Mouse (Mus musculus) left cerebral cortex, postnatal 25 days (tissue): ENCODE results near the gene Fgf2. TPM values are rescaled to one million over a fixed set of nuclear protein-coding genes. Genes with fewer than 3 reads are reported as not detected.

Source experiments
- DNase-seq, 2 experiments: peaks; one replicate each; pipeline ENCODE4 v3.0.0; 2022; ENCODE audit warnings: low spot score in 2 of 2, mixed read lengths in 1 of 2
- intact Hi-C: fragments of 180-260 bp; cut with DNase I; formaldehyde crosslinking; loops from one replicate; pipeline ENCODE4 v1.15.1; 2025
- total RNA-seq, 2 experiments: library from RNA; stranded (reverse); gene quantifications; 2 replicates each; pipeline ENCODE4 v1.2.3; 2021

Gene Fgf2
- 1 to 10 TPM; 4.1 to 4.9 TPM for total RNA-seq

GRCm38 (mm10) chr3:37348221-37349165 lies at the start of gene Fgf2:
Fgf2 (plus strand) TSS chr3:37348346.
- intact Hi-C loops, result no loop called here
- peak; percentile 28 to 73 for DNase-seq

DNA sequence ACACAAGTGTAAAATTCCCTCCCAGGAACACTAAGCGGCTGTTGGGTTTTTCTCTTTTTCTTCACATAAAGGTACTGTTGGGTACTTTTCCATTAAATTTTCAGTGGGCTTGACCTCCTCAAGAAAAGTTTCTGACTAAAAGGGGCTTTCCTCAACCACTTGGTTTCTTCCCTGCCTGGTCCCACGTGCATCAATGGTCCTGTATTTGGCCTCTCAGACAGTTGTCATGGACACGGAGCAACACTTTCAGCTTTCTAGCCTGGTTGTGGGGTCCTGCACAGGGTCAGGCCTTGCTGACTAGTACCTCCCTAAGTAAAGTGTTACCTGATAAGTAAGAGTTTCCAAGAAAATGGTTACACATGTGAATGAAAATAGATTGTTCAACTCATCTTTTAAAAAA lies 48.7 kb upstream of the Fgf2 start:
- intact Hi-C loops, result no loop called here
- no peak for DNase-seq

GRCm38 (mm10) chr3:37302685-37303084 lies 45.5 kb upstream of the Fgf2 start:
- intact Hi-C loops, result no loop called here
- peak in 1 of 2 experiments; percentile 29 for DNase-seq

DNA sequence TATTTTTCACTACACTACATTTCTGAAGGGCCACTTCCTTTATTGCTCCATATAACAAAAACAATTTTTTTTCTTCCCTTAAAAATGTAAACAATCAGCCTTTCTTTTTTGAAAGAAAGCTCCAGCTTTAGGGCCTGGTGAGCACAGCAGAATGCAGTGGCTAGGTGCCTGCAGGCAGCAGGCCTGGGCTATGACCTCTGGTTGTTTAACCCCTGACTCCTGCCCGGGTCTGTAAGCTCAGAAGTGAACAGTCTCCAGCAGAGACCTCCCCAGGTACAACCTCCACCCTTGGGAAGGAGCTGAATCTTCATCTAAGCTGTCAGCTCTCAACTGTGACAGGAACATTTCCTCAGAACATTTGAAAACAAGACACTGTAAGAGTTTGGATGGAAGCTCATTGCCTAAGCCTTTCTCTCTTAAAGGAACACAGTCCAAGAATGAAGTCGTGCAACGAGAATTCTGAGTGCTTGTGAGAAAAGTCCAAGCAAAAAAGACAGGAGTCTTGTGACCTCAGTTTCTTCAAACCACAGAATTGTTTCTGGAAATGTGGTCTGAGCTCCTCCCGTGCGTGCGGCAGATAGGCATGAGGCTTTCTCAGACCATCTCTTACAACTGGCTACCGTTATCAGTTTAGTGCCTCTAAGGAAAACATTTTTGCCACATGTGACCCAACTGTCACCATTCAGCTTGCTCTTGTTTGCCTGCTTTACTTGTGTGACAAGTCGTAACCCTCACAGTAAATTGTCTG lies 44.6 kb upstream of the Fgf2 start:
- intact Hi-C loops, result no loop called here
- DNase-seq, result no peak

- intact Hi-C loops, result loop anchor here (2.0 kb wide), 2 partner anchors 53 to 107 kb away; partner anchors contain the start of gene Spata5
- DNase-seq, result peak in 1 of 2 experiments; percentile 4
Observed at GRCm38 (mm10) chr3:37311897-37312369, 36.2 kb upstream of the Fgf2 start.

- peak; percentile 97 to 98 for DNase-seq
- intact Hi-C loops, result loop anchor here (2.0 kb wide), 2 partner anchors 54 to 106 kb away; partner anchors contain the start of gene Spata5
Observed at GRCm38 (mm10) chr3:37312370-37312941, 35.7 kb upstream of the Fgf2 start, which contains the start of the genes Bbs12 and Cetn4. Bbs12 (plus strand) TSS chr3:37312554. Cetn4 (minus strand) TSS chr3:37312708.

GRCm38 (mm10) chr3:37313371-37313770 lies 34.8 kb upstream of the Fgf2 start:
- intact Hi-C loops, result loop anchor here (2.0 kb wide), 2 partner anchors 55 to 105 kb away; partner anchors contain the start of gene Spata5
- DNase-seq, result peak; percentile 24 to 88

DNA sequence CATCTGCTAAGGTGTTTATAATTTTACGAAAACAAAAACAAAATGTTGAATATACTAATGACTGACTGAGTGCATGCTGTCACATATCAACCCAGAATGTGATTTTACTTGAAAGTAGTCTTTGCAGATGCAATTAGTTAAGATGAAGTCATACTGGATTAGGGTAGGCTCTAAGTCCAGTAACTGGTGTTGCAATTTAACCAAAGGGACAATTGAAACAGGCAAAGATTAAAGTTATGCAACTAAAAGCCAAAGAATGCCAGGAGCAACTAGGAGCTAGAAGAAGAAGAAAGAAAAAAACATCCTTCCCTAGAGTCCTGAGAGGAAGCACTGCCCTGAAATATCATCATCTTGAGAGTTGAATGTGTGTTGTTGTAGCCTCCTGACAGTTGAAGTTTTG lies 31.9 kb upstream of the Fgf2 start:
- DNase-seq, result no peak
- intact Hi-C loops, result no loop called here

GRCm38 (mm10) chr3:37324310-37324709 lies 23.8 kb upstream of the Fgf2 start:
- intact Hi-C loops, result no loop called here

GRCm38 (mm10) chr3:37325317-37326112 lies 22.6 kb upstream of the Fgf2 start:
- intact Hi-C loops, result no loop called here
- no peak for DNase-seq

More at GRCm38 (mm10) chr3:37324310-37324709, 23.8 kb upstream of the Fgf2 start:
- DNase-seq, result peak in 1 of 2 experiments; percentile 24

DNA sequence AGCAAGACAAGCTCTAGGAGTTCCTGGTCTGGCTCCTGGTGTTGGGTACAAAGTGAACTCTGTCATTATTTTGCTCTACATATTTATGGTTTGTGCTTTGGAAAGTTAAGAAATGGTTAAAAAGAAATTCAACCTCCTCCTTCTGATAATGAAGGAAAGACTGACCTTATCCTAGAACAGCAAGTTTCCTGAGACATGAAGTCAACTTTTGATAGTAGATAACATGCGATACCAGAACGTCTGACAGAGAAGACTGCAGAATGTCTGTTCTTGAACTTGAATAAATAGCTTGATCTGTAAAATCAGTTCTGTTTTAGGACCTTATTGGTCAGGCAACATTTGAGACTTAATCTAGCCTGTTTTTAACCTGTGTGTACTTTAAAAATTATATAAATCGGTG lies 21.5 kb upstream of the Fgf2 start:
- DNase-seq, result no peak
- intact Hi-C loops, result no loop called here

GRCm38 (mm10) chr3:37328489-37328888 lies 19.7 kb upstream of the Fgf2 start:
- intact Hi-C loops, result no loop called here

GRCm38 (mm10) chr3:37329963-37330362 lies 18.2 kb upstream of the Fgf2 start:
- no peak for DNase-seq
- intact Hi-C loops, result no loop called here

More at GRCm38 (mm10) chr3:37328489-37328888, 19.7 kb upstream of the Fgf2 start:
- no peak for DNase-seq

GRCm38 (mm10) chr3:37331999-37332449 lies 16.1 kb upstream of the Fgf2 start:
- DNase-seq, result no peak
- intact Hi-C loops, result no loop called here

DNA sequence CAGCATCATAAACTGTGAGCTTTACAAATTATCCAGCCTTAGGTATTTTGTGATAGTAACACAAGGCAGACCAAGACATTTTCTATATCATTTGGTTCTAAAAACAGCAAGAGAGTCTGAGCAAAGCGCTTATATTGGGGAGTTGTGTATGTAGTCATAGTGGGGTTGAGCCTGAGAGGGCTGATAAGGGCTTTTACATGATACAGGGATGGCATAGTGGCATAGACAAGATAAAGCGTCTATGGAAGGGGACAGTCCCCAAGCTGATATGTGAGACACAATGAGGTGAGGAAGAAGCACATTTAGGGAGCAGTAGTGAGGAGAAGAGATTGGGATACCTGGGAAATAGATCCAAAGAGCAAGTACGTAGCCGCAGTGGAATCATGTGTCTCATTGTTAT lies 14.1 kb upstream of the Fgf2 start:
- intact Hi-C loops, result no loop called here
- no peak for DNase-seq

- DNase-seq, result no peak
- intact Hi-C loops, result loop anchor here (5.0 kb wide), 1 partner anchor 71 kb away; no protein-coding TSS in a partner anchor
Observed at GRCm38 (mm10) chr3:37341110-37341509, 7.0 kb upstream of the Fgf2 start.

GRCm38 (mm10) chr3:37342811-37343210 lies 5.3 kb upstream of the Fgf2 start:
- no peak for DNase-seq
- intact Hi-C loops, result loop anchor here (5.0 kb wide), 1 partner anchor 69 kb away; no protein-coding TSS in a partner anchor

DNA sequence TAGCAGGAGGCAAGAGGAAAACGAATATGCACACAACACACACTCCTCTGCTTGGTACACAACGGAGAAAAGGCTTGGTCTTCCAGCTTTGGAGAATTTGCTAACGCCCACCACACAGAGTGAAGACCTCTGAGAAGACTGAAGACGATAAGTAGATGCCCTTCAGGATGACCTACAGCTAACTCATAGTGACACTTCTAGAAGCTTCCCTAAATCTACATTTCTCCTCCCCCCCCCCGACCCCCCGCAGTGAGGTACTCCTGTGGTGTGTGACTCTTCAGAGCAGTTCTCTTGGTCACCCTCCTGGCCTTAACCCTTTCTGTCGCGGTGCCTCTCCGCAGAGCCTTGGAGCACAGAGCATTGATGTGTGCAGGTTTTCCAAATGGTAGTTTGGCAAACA lies 475 bp upstream of the Fgf2 start:
- no peak for DNase-seq
- intact Hi-C loops, result no loop called here

DNA sequence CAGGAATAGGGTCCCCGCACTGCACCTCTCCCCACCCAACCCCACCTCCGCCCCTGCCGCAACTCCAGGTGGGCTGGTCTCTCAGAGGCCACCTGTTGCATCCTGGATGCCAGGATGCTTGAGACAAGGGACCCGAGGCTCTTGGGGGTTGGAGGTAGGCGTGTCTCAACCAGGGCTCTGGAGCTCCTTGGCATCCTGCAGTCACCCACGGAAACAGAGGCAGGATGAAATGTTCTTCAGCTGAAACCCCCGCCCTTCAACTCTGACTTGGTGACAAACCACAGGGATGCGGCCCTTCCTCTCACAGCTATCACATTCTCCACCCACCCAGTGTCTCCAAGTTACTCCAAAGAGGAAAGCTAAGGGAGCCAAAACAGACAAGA lies 1.0 kb downstream of the Fgf2 start:
- intact Hi-C loops, result no loop called here
- no peak for DNase-seq
